Mouse (Mus musculus) G1E (cell line): ENCODE results near the gene C130032M10Rik.

Source experiments
- GATA1 ChIP-seq: IDR thresholded peaks from 2 replicates; pipeline ENCODE4 v1.6.1; 2012; ENCODE audit warnings: borderline replicate concordance, low read length, inconsistent platforms, mixed read lengths
- TAL1 ChIP-seq: conservative IDR thresholded peaks from 2 replicates; pipeline ENCODE4 v1.6.1; 2012; ENCODE audit warnings: low read depth, low read length, inconsistent platforms, mixed read lengths

DNA sequence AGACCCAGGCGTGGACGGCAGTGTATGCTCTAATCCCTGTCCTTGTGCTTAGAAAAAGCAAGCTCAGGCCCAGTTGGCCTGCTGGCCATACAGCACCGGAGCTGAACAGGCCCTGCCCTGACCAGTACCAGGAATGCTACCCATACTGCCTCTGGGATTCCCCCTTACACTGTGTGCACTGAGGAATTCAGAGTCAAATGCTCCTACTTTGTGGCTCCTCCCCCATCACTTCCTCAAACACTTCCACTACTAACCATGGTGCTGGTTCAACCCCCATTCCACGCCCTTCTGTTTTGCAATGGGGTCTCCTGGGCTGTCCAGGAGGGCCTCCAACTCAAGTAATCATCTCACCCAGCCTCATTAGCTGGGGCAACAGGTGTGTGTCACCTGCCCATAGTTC lies 18.4 kb downstream of the C130032M10Rik start:
- TF ChIP-seq GATA1: no peak
- TF ChIP-seq TAL1: no peak
